Mouse (Mus musculus): ENCODE data around the gene Pakap. TPM values are rescaled to one million over a fixed set of nuclear protein-coding genes. Genes with fewer than 3 reads are reported as not detected.
"Not testable (repeated sequence)": the region's sequence is repeated elsewhere in the genome, so short reads cannot be mapped to it uniquely, and the experiment has no call there.

Pakap gene
- total RNA-seq, 1 experiment from 2014 or later: not detected

DNA sequence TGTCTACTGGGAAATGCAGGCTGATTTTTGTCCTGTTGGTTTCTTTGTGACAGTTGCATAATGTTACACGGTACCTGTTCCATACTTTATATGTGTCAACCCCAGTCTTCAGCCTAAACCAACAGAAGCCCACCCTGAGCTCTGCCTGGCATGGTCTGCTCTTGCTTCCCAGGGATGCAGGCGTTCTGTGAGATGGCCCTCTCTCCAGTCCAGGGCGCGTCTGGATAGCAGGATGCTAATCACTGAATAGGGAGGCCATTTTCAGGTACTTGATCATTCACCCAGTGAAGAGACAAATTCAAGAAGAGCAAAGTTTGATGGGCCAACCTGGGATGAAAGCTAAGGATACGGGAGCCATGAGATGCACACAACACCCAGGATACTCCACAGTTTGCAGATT lies 311.2 kb downstream of the Pakap start:
- ATAC-seq (ENCODE audit: extremely low read depth, insufficient number of reproducible peaks, low FRiP score, poor library complexity, severe bottlenecking): no peak

DNA sequence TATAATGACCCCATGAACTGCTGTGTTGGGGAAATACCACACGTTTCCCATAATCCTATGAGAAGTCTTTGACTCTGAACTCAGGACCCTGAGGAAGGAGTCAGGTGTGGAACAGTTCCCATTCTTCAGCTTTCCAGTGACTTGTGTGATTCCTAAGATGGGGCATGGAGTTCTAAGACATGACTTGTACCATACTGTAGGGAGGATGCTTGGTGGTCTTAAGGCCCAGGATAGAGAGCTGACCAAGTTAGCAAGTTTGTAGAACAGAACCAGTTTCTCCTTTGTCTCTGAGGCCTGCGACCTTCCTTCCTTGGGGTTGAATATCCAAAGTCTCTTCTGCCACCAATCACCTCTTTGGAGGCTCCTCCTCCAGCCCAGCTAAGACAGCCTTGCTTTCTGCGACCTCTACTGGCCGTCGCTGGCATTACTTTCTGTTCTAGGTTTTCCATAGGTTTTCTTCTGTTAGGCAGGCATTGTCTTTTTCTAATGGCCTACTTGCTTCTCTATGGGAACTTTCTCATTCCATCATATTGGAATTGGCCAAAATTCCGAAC lies 311.9 kb downstream of the Pakap start:
- peak; percentile 68; the same call in 1 of the 2 replicates for ATAC-seq (ENCODE audit: extremely low read depth, insufficient number of reproducible peaks, low FRiP score, poor library complexity, severe bottlenecking)

DNA sequence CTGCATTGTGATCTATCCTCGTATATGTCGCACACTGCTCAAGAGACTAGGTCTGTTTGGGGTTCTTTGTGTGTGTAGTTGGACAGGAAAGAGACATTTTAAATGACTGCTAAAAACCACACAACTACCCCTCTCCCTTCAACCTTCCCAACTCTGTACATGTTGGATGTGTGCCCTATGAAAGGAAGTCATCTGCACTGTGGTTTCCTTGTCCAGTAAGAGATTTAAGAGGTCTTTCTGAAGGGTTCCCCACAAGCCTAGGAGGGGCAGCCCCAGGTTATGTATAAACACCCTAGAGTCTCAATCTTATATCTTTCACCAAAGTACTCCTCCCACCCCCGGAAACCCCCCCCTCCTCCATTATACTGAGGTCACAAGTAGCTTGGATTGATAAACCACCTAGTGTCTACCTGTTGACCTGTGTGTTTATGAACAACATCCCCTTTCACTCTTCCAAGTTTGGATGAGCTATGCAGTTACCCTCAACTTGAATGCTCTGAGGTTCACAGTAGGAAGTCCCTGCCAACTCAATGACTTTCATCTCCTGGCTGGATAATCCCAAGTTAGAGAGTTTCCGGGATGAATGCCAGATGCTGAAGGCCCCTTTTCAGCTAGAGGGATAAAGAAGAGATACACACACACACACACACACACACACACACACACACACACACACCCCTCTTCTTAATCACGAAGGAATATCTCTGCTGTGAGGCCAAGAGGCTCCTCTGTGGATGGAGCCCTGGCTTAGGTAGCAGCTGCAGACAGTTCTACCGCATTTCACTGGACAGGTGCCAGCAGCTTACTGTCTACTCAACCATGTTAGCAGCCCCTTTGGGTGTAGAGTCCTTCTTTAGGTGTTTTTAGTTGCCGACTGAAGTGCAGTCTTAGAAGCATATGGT lies 315.8 kb downstream of the Pakap start:
- no peak; the same call in 1 of the 2 replicates for ATAC-seq (ENCODE audit: extremely low read depth, insufficient number of reproducible peaks, low FRiP score, poor library complexity, severe bottlenecking)

DNA sequence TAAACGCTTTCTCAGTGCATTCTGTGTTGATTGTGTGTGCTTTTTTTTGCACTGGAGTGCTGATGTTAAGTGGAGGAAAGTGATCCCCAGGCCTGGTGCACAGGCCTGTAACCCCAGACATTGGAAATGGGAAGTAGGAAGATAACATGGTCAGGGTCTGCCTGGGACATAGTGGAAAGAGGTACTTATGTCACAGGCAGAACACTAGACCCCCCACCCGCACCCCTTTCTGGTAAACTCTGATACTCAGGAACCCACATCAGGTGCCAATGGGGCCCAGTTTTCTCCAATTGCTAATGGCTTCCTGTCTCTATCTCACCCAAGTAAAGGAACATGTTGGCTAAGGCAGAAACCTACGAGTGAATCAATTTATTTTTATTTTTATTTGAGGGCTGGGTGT lies 316.5 kb downstream of the Pakap start:
- ATAC-seq (ENCODE audit: extremely low read depth, insufficient number of reproducible peaks, low FRiP score, poor library complexity, severe bottlenecking): no peak

DNA sequence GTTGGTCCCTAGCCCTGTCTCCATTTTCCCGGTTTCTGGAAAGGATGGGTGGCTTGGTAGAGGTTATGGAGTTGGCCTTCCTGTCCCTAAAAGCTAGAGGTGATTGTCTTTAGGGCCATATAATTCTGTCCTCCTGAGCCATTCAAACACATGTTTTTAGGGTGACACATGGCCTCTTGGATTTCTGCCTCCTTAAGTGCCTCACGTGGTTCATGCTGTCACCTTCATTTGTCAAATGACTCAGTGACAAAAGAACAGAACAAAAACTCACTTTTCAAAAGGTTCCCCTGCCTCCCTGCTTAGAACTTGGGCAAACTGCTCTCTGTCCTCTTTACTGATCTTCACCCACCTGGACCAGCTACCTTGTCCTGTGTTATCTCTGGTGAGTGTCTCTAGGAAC lies 317.2 kb downstream of the Pakap start:
- no peak for ATAC-seq (ENCODE audit: extremely low read depth, insufficient number of reproducible peaks, low FRiP score, poor library complexity, severe bottlenecking)

DNA sequence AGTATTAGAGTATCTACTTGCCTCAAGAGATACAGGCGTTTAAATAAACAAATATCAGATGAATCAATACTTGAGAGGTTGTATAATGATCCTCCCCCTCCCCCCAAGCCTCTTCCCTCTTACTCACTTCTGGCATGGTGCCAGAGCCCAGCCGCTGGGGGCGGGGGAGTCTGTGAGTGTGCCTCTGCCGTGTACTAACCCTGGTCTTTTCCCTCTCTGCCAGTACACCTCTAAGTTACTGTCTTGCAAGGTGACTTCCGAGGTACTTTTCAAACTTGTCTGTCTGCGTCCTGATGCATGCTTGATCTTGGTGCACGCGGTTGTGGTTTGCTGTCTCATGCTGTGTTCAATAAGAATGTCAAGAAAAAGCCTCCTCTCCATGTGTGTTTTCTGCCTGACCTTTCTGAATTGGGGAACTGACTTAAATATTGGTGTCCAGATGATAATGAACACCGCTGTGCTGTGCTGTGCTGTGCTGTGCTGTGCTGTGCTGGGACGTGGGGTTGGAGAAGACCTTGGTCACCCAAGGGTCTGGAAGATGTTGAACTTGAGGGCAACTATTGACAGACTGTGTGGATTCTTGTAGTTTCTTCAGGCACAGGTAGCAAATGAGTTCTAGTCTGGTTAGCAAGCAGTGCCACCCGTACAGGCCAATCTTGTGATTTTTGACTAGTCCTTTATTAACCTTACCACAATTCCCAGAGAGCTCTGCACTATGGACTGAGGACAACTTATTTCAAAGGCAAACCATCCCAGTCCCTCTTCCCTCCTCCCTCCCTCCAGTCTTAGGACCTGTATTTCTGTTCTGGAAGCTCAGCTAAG lies 318.3 kb downstream of the Pakap start:
- no peak for ATAC-seq (ENCODE audit: extremely low read depth, insufficient number of reproducible peaks, low FRiP score, poor library complexity, severe bottlenecking)

DNA sequence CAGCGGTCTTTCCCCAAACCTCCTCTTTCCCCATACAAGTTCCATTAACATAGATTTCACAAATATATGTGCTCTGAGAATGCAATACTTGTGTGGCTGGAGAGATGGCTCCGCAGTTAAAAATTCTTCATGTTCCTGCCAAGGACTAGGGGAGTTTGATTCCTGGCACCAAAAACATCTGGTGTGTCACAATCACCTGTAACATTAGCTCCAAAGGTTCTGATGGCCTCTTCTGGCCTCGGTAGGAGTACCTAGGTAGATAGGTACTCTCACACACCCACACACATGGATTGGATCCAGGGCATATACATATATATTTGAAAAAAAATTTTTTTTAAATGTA lies 318.9 kb downstream of the Pakap start:
- no peak for ATAC-seq (ENCODE audit: extremely low read depth, insufficient number of reproducible peaks, low FRiP score, poor library complexity, severe bottlenecking)

DNA sequence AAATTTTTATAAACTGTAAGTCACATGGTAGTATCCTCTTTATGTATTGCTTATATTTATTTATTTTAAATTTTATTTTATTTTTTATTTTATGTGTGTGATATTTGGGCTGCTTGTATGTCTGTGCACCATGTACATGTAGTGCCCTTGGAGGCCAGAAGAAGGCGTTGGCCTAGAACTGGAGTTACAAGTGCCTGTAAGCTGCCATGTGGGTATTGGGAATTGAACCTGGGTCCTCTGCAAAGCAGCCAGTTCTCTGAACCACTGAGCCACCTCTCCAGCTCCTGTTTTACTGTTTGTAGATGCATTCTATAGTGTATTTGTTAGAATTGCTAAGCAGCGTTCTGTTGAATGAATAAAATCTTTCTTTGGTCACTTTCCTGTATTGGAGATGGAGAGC lies 320.3 kb downstream of the Pakap start:
- ATAC-seq (ENCODE audit: extremely low read depth, insufficient number of reproducible peaks, low FRiP score, poor library complexity, severe bottlenecking): no peak

DNA sequence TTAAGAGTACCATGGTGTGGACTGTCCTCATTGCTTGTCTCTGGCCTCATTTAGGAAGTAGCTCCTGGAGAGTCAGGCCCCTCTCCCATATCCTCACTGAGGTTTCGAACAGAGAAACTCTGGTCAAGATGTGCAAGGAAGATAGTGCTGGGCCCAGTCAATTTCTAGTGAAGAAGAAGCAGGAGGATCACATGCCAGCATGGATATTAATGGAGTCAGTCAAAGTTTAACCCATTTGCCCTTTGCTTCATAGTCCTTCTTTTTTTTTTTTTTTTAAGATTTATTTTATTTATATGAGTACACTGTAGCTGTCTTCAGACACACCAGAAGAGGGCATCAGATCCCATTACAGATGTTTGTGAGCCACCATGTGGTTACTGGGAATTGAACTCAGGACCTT lies 321.0 kb downstream of the Pakap start:
- ATAC-seq (ENCODE audit: extremely low read depth, insufficient number of reproducible peaks, low FRiP score, poor library complexity, severe bottlenecking): not testable (repeated sequence)

DNA sequence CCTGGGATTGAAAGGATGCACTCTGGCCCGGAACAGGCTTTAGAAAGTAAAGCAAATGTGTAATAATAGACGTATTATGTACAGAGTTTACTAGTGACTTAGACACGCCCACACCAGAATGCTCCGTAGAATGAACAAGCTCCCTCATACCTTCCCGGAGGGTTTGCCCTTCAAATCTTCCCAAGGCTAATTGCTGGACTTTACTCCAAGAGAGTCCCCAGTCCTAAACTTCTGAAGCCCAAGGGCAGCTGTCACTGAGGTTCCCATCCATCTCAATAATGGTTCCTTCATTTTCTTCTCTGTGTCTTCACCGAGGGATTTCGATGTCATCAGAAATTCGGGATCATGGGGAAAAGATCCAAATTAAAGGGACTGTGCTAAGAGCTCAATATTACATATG lies 321.8 kb downstream of the Pakap start:
- no peak for ATAC-seq (ENCODE audit: extremely low read depth, insufficient number of reproducible peaks, low FRiP score, poor library complexity, severe bottlenecking)

DNA sequence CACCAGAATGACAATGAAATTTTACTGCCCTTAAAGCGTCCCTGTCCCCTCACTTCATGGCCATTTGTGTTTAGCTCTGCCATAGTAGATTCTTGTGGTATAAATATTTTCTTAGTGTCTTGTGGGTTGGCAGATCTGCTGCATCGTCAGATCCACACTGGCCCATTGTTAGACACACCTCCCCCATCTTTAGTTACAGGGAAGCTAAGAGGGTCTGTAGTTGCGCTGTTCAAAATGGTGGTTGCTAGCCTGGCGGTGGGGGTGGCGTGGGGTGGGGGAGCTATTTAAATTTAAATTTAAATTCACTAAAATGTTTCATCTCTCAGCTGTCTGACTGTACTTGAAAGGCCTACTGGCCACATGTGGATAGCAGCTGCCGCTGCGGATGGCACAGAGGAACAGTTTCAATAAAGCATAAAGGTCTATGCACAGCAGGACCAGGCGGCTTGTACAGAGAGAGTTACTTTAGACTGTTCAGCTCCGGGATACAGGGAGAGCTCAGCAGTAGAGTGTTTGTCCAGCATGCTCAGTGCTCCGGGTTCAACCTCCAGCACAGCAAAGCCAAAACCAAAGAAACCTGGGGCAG lies 324.1 kb downstream of the Pakap start:
- no peak for ATAC-seq (ENCODE audit: extremely low read depth, insufficient number of reproducible peaks, low FRiP score, poor library complexity, severe bottlenecking)

DNA sequence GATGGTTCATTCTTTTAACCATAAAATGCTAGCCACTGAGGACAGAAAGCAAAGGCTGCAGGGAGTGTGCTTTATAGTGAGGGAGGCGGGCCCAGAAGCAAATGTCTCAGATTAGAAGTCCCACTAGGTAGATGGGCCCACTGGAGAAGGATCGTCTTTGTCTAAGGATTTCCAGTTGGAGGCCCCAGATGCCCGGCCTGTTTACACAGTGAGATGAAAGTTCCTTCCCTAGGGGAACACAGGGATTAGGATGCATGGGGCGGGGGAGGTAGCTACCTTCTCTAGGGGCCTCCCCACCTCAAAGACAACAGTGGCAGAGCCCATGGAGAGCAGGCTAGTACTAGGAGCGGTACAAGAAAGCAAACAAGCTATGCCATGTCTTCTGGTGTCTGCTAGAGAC lies 327.2 kb downstream of the Pakap start:
- no peak for ATAC-seq (ENCODE audit: extremely low read depth, insufficient number of reproducible peaks, low FRiP score, poor library complexity, severe bottlenecking)

DNA sequence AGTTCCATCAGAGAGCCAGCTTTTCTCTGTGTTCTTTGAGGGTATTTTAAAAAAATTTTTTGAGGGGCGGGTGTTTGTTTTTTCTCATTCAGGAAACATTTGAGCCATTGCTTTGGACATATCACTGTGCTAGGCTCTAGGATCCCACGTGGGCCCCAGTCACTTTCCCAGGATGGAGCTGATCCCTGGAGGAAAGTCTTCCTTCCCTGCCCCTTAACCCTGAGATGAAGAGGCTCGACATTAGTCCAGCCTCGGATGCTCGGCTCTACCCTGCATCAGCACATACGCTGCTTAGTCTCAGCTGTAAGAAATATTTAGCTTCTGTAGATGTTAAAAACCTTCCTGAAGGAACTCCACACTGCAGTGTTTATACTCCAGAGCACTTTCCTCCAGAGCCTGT lies 327.9 kb downstream of the Pakap start:
- ATAC-seq (ENCODE audit: extremely low read depth, insufficient number of reproducible peaks, low FRiP score, poor library complexity, severe bottlenecking): no peak

DNA sequence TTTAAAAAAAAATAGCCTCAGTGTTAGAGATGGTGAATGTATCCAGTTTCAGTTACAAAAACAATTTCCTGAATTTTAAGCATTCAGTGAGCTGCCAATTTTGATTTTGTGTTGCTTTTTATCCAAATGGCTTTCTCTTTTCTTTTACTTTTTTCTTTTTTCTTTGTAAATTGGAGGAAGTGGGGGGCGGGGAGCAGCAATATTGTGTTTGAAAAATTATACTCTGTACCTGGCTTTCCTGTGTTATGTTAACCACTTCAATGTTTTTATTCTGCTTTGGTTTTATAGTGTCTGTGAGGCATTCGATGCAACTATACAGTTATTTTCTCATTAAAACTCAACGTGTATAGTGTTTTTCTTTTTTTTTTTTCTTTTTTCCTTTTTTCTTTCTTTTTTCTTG lies 328.7 kb downstream of the Pakap start:
- ATAC-seq (ENCODE audit: extremely low read depth, insufficient number of reproducible peaks, low FRiP score, poor library complexity, severe bottlenecking): no peak

DNA sequence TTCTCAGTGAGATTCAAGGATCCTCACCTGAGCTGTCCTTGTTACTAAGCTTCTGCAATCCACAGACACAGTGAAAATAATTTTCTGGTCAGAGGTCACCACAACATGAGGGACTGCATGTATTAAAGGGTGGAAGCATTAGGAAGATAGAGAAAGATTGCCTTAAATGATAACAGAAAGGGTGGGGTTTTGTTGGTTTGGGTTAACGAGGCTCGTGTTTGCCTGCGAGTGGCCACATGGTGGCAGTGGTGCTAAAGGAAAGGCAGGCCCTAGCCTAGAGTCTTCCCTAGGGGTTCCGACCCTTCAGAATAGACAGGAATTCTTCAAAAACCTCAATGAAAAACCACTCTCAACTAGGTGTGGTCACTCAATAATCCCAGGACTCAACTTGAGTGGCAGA lies 333.2 kb downstream of the Pakap start:
- peak; percentile 46; the same call in 1 of the 2 replicates for ATAC-seq (ENCODE audit: extremely low read depth, insufficient number of reproducible peaks, low FRiP score, poor library complexity, severe bottlenecking)

DNA sequence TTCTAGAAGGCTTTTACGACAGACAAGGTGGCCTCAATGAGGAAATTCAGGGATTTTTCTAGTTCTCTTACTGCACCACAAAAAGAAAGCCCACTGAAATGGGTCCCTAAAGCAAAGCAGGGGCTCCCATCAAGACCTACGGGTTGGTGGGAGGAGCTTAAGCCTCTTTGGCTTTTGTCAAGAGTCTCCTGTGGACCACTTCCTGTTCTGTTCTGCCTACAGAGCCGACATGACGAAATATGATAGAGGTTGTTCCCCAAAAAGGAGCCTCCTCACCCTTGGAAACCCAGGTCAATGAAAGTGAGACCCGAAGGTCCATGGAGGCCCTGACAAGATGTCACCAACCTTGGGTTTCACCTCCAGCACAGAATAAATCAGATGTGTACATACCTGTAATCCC lies 334.6 kb downstream of the Pakap start:
- no peak for ATAC-seq (ENCODE audit: extremely low read depth, insufficient number of reproducible peaks, low FRiP score, poor library complexity, severe bottlenecking)

DNA sequence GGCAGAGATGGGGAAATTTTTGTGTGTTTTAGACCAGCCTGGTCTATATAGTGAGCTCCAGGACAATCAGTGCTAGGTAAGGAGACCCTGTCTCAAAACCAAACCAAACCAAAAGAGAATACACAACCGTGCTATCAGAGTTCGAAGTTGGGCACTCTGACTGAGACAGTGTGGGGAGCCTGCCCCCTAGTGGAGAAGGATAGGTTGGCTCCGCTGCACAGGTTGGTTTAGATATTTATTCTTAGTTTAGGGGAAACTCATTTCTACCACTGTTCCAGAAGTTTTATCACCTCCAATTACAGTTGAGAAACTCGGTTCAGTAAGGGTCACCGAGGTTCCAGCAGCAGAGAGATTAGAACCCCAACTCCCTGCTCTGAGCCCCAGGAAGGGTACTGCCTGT lies 336.2 kb downstream of the Pakap start:
- peak; percentile 77 for ATAC-seq (ENCODE audit: extremely low read depth, insufficient number of reproducible peaks, low FRiP score, poor library complexity, severe bottlenecking)

DNA sequence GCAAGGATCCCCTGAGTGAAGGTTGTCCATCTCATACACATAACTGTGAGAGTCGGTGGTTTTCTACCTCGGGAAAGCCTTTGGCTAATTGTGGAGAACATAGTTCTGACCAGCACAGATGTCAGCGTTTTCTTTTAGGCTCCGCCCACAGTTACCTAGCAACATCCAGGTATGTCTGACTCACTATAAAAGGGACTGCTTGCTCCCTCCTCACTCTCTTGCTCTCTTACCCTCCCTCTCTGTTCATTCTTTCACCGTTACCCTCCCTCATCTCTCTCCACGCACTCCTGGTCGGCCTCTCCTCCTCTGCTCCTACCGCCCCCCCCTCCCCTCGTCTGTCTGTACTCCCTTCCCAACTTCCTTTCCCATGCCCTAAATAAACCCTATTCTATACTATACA lies 336.7 kb downstream of the Pakap start:
- no peak for ATAC-seq (ENCODE audit: extremely low read depth, insufficient number of reproducible peaks, low FRiP score, poor library complexity, severe bottlenecking)

DNA sequence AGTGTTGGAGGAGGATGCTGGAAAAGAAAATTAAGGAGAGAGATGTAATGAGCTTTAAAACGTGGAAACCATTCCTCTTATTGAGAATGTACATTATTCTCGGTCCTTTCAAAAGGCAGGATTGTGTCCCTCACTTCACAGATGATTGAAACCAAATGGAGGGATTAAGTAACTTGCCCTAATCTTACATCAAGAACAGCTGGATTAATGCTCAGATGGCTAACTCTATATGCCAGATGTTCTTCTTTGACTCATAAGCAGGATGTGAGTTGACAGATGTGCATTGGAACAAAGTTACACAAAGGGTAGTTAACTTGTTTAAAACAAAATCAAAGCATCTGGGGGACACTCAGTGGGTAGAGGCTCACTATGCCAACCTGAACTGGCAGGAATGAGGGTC lies 338.7 kb downstream of the Pakap start:
- no peak for ATAC-seq (ENCODE audit: extremely low read depth, insufficient number of reproducible peaks, low FRiP score, poor library complexity, severe bottlenecking)

DNA sequence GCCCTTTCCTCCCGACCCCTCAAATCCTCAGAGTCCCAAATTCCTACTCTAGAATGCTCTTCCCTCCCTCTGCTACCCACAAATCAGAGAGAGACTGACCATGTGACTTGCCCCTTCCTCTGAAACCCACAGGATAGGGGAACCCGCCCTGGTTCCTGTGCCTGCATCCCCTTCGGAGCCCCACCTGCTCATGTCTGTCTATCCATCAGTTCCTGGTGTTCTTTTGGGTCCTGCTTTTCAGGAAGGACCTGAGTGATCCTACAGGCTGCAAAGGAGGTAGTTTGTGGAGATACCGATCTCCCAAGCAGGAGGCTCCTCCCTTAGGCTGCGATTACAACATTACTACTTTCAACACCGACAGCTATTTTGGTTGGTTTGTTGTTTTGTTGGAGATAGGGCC lies 340.9 kb downstream of the Pakap start:
- no peak for ATAC-seq (ENCODE audit: extremely low read depth, insufficient number of reproducible peaks, low FRiP score, poor library complexity, severe bottlenecking)

All from neutrophil, adult 5-6 weeks (primary cell).